Mouse (Mus musculus): ENCODE data around the gene 4931400O07Rik. TPM values are rescaled to one million over a fixed set of nuclear protein-coding genes. Genes with fewer than 3 reads are reported as not detected.

The 4931400O07Rik gene
- not detected in 2 replicates for polyA plus RNA-seq (2012)

DNA sequence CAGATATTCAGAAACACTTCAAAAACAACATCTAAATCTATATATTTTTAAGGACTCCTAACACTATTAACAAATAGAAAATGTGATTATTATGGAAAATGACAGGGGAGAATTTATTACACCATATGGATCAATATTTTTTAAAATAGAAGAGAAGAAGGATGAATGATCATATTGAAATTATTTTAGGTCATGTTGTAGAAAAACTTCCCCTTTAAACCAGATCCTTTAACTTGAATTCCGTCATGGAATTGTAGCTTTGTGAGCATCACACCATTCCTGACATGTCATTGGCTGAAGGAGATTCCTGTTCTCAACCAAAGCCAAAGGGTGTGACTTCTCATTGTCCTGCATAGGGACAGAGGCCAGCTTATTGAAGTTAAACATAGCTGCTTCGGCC is at the start of gene 4931400O07Rik:
TSS of gene 4931400O07Rik (plus strand) at position 301 of the 400 bp plus-strand sequence.

Other genes with a start within 250 kb of the 4931400O07Rik start
- not detected in 2 replicates for gene 4933402E13Rik, start 184.5 kb upstream of the 4931400O07Rik start, polyA plus RNA-seq (2012)

Measured in megakaryocyte-erythroid progenitor cell, adult 5 weeks (primary cell).